Mouse (Mus musculus) urinary bladder, postnatal 4 days (tissue): ENCODE data around the gene Tmem63c.
A peak's percentile ranks its signal among the peaks of the same experiment; 100 is the strongest.

Experiments used
- DNase-seq, 2 experiments: peaks; one replicate each; pipeline ENCODE4 v3.0.0; 2021 to 2022; ENCODE audit warnings: low spot score in 2 of 2

Gene Tmem63c

DNA sequence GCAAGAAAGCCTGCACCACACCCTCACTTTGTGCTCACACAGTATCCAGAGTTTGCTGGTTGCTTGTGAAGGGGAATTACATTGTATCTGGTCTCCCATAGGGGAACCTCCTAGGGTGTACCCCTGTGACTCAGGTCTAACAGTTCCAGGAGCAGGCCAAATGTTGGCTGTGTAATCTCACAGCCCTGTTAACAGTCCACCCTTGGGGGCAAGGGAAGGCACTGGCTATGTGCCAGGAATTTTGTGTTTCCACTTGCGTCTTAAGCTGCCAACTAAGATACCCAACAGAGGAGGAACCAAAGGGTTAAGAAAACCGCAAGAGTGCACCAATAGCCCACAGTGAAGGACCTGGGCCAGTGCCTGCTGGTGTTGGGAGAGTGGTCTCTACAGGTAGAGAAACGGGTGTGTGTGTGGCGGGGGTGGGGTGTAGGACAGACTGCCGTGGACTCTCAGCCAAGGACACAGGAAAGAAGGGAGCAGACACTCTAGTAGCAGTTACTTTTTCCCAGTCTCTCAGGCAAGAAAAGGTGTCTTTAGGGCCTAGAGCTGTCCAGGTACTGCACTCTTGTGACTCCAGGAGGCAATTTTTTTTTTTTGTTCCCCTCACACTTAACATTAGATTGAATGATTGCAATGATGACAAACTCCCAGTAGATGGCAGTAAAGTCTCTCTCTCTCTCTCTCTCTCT is 20.8 kb upstream of the Tmem63c start:
- DNase-seq, result no peak

DNA sequence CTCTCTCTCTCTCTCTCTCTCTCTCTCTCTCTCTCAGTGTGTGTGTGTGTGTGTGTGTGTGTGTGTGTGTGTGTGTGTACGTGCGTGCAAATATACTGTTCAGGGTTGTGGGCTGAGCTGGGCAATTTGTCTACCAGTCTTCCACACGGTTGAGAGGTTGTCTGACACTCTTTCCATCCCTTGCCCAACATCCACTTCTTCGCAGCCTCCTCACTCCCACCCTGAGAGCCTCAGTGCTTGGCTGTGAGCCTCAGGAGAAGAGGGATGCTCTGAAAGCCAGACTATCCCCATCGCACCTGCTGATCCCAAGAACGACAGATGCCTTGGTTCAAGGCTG is 20.3 kb upstream of the Tmem63c start:
- no peak for DNase-seq

- no peak for DNase-seq
Observed at GRCm38 (mm10) chr12:87002209-87002608, 18.9 kb upstream of the Tmem63c start.

GRCm38 (mm10) chr12:87002815-87003214 is 18.3 kb upstream of the Tmem63c start:
- DNase-seq, result no peak

DNA sequence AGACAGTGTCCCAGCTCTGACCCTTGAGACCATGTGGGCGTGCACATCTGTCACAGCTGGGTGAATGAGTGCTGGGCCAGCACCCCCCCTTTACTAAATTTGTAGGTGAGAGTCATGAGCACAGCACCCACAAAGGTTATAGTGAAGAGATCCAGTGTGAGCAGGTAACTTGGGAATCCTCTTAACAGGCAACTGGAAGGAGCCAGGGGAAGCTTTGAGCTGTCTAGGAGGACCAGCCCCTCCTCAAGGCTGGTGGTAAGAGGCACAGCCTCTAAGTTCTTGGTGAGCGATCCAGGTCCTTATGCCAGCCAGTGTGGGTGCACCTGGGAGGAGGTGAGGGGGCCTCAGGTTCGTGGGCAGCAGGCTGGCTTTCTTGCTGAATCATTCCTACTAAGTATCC is 17.5 kb upstream of the Tmem63c start:
- DNase-seq, result no peak

- no peak for DNase-seq
Observed at GRCm38 (mm10) chr12:87004596-87004995, 16.5 kb upstream of the Tmem63c start.

GRCm38 (mm10) chr12:87017041-87017440 is 4.1 kb upstream of the Tmem63c start:
- DNase-seq, result no peak

GRCm38 (mm10) chr12:87018756-87019155 is 2.4 kb upstream of the Tmem63c start:
- no peak for DNase-seq

- DNase-seq, result no peak
Observed at GRCm38 (mm10) chr12:87022006-87022405, 866 bp downstream of the Tmem63c start.

GRCm38 (mm10) chr12:87023456-87023855 is 2.3 kb downstream of the Tmem63c start:
- no peak for DNase-seq

DNA sequence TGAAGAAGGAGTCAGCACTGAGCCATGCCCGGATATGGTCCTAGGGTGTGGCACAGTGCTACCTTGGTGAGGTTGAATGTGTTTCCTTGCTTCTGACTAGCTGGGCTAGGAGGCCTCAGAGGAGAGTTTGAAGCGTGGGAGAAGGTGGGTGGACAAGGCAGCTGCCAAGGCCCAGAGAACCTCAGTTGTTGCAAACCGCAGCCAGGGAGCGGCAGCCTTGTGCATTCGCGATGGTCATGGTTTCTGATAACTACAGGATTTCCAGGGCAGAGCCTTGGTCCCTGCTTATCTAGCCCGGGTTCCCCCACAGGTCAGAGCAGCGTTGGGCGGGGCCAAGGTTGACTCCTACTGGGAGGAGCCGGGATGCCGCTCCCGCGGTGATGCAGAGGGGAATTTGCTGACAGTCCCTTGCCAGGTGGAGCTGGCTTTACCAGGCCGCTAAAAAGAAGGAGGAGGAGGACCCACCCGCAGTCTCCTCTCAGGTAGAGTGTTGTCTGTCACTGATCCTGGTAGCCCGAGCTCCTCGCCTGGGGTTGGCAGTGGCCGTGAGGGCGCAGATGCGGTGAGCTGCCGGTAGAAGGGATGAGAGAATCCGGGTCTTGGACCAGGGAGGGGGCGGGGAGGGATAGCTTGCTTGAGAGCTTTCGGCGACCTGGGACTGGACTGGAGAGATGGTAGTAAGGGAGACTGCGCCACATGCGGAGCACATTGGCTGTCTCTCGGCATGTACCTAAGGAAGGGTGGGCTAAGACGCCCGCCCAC is 5.2 kb downstream of the Tmem63c start:
- DNase-seq, result no peak

DNA sequence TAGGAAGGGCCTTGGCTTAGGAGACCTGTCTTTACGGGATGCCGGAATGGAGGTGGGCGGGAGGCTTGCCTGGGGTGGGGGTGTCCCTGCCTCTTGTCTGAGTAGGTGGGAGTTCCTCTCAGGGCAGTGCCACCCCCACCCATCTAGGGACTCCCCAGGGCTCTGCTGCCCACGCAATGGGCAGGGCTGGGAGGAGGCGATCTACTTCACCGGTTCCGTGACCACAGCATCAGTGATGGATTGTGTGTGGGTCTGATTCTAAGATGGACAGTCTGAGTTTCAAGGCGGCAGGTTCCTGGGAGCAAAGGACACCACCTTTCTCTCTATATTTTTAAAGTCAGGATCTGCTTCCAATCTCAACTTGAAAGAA is 5.7 kb downstream of the Tmem63c start:
- no peak for DNase-seq

DNA sequence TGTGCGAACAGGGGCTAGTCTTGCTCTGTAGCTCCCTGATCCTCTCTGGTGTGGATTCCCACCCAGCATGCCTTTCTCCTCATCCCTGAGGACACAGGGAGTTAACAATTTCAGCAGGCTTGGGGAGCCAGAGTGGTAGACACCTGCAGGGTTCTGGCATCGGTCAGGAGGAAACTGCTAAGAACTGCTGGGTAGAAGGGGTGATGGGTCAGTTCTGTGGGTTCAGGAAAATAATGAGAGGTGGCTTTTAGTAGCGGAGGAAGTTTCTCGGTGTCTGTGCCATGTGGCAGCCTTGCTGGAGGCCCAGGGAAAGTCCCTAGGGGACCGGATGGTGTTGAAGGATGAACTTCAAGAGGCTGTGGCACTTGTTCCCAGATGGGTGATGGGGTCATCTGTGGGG is 6.3 kb downstream of the Tmem63c start:
- DNase-seq, result no peak

GRCm38 (mm10) chr12:87028068-87028467 is 6.9 kb downstream of the Tmem63c start:
- DNase-seq, result no peak

DNA sequence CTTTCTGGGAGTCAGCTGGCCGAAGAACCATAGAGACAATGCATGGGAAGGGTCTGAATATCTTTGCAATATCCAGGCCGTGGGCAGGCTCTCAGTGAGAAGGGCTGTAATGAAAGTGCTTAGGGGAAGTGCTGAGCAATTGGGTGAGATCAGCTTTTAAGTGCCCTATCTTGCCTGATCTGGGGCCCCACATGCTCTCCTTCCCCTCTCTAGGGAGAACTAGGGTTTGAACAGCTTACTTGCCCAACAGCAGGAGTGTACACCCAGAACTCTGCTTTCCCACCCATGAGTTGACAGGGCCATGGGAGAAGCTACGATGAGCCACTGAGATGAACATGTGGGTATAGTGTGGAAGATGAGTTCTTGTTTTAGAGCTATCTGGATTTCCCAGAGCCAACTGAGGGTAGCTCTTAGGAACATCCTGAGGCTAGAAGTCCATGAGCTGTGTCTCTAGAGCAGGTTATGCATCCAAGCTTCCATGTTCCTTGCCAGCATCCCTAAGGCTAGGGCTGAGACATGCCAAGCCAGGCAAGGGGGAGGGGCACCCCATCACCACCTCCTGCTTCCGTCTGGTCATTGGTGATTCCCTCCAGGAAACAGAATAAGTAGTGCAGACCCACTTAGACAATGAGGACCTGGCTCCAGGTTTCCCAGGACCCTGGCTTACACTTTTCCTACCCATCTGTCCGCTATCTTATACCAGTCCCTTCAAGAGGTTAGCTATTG is 8.3 kb downstream of the Tmem63c start:
- no peak for DNase-seq

DNA sequence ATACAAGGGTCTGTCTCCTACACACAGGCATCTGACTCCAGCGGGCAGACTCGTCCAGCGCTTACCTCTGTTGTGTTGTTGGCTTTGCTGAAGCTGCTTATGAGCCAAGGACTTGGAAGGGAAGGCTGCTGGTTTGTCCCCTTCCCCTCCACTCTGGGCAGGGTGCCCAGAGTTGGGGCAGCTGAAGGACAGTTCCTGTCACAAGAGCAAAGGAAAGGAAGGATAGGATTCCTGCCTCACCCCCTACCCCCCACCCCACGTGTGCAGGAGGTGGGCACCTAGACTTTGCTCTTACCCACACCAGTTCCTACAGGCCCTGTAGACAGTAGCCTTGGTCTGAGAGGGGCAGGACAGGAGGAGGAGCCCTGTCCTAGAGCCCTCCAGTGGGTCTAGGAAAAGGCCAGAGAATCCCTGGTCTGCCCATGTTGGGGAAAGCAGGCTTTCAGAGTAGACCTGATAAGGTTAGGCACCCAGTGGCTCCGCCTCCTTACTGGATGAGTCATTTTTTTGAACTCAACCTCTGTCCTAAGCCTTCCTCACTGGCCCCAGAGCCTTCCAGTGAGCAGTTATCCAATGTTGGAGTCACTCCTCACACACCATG is 10.1 kb downstream of the Tmem63c start:
- no peak for DNase-seq

GRCm38 (mm10) chr12:87036631-87037030 is 15.5 kb downstream of the Tmem63c start:
- no peak for DNase-seq

GRCm38 (mm10) chr12:87040166-87040565 is 19.0 kb downstream of the Tmem63c start:
- no peak for DNase-seq

DNA sequence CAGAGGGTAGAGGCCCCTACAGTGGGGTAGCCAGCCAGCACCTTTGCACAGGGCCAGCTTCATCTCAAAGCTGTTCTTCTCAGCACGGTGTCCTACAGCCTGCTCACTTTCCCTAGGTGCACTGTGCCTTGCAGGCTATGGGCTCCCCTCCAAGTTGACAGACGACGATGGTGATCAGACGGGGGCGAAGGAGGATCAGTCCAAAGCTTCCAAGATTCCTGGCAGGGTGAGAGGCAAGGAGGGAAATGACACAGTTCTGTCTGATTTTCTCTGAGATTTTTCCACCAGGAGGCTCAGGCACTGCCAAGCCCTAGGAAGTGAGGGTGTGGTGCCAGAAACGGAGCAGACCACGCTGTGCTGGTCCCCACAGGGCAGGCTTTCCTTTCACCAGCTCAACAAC is 19.7 kb downstream of the Tmem63c start:
- no peak for DNase-seq

GRCm38 (mm10) chr12:87042456-87042855 is 21.3 kb downstream of the Tmem63c start:
- no peak for DNase-seq

GRCm38 (mm10) chr12:87043221-87043620 is 22.1 kb downstream of the Tmem63c start:
- DNase-seq, result no peak

GRCm38 (mm10) chr12:87044711-87045110 is 23.6 kb downstream of the Tmem63c start:
- peak in 1 of 2 experiments; percentile 35 for DNase-seq

- DNase-seq, result no peak
Observed at GRCm38 (mm10) chr12:87047536-87047935, 26.4 kb downstream of the Tmem63c start.
